ENCODE assay signal across 20 mouse cellular contexts in the genomic region with DNA sequence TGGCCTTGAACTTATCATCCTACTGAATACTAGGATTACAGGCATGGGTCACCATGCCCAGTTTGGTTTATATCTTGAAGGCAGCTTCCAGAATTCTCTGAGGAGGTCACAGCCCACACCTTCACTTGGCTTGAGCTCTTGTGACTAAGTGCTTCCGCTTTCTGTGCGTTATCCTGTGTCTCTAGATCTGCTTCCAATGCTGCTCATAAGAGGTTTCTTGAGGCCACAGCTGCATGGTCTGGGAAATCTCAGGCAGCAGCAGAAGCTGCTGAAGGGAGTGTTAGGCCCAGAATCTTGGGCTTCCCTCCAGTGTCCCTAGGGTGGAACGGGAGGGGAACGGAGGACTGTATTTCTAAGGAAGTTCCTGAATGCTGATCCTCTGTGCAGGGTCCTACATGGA.
"Had no signal": no experiment of that assay in that cellular context is flagged by ENCODE, and none has a peak within 500 bp of the region (broad histone marks: within the 10 kb centered on the region; RNA-seq: fewer than 3 reads in every experiment).

No protein-coding gene starts in this region.

- H3K36me3 ChIP-seq: lung, embryonic 15.5 days had no signal

- H3K4me2 ChIP-seq: lung, embryonic 15.5 days; midbrain, embryonic 12.5 days; neural tube, embryonic 13.5 days; neural tube, embryonic 15.5 days had no signal

- ATAC-seq: midbrain, embryonic 16.5 days had no signal

- DNase-seq: lung, adult 2 months; lung, postnatal 14 days; lung, postnatal 4 days; midbrain, embryonic 14.5 days; retina, postnatal 1 day; right cerebral cortex, adult 18-20 months; right cerebral cortex, postnatal 25 days; right cerebral cortex, postnatal 4 days; spleen, adult 18-20 months; thymus, adult 2 months; thymus, postnatal 25 days; thymus, postnatal 4 days had no signal

- H3K4me3 ChIP-seq: lung, embryonic 15.5 days; midbrain, embryonic 10.5 days; midbrain, embryonic 12.5 days; myocyte; neural tube, embryonic 13.5 days; neural tube, embryonic 15.5 days had no signal

- H3K9ac ChIP-seq: liver, embryonic 14.5 days; lung, embryonic 15.5 days; midbrain, embryonic 12.5 days; neural tube, embryonic 13.5 days; neural tube, embryonic 15.5 days had no signal

- H3K27ac ChIP-seq: liver, embryonic 14.5 days; lung, embryonic 15.5 days; midbrain, embryonic 10.5 days; midbrain, embryonic 12.5 days; neural tube, embryonic 13.5 days; neural tube, embryonic 15.5 days had no signal

- H3K4me1 ChIP-seq: lung, embryonic 15.5 days had no signal

- H3K27me3 ChIP-seq: lung, embryonic 15.5 days; midbrain, embryonic 12.5 days; neural tube, embryonic 15.5 days had no signal

- H3K9me3 ChIP-seq: neural tube, embryonic 13.5 days; neural tube, embryonic 15.5 days had no signal
